Mouse (Mus musculus) adrenal gland, postnatal 14 days (tissue): ENCODE measurements around the gene Gm10198. TPM values are rescaled to one million over a fixed set of nuclear protein-coding genes. Genes with fewer than 3 reads are reported as not detected.

ENCODE experiments used
- DNase-seq: peaks from one replicate; pipeline ENCODE4 v3.0.0; 2021; ENCODE audit warnings: mixed read lengths
- long read RNA-seq, 2 experiments: library from polyadenylated mRNA; stranded (forward); transcript quantifications; one replicate each; pipeline ENCODE4 v2.0.0; 2021
- total RNA-seq: library from RNA; stranded (reverse); gene quantifications from 2 replicates; pipeline ENCODE4 v1.2.3, GENCODE M21; 2021

Gene Gm10198
- total RNA-seq, result not detected in 2 replicates
- long read RNA-seq, experiment 1, result 0 reads
- long read RNA-seq, experiment 2, result 0 reads

GRCm38 (mm10) chr13:111592485-111592884 is at the start of gene Gm10198:
Gene Gm10198, plus strand, starts transcription at chr13:111592785.
- DNase-seq, result no peak

- peak; percentile 32 for DNase-seq
Observed at GRCm38 (mm10) chr13:111545286-111545685, 47.3 kb upstream of the Gm10198 start.

GRCm38 (mm10) chr13:111552769-111553168 is 39.8 kb upstream of the Gm10198 start:
- DNase-seq, result no peak

GRCm38 (mm10) chr13:111553182-111553581 is 39.4 kb upstream of the Gm10198 start:
- DNase-seq, result no peak

GRCm38 (mm10) chr13:111553941-111554340 is 38.6 kb upstream of the Gm10198 start:
- DNase-seq, result no peak

- DNase-seq, result peak; percentile 28
Observed at GRCm38 (mm10) chr13:111555333-111555732, 37.3 kb upstream of the Gm10198 start.

- no peak for DNase-seq
Observed at GRCm38 (mm10) chr13:111556375-111556774, 36.2 kb upstream of the Gm10198 start.

GRCm38 (mm10) chr13:111560152-111560551 is 32.4 kb upstream of the Gm10198 start:
- no peak for DNase-seq

GRCm38 (mm10) chr13:111562595-111562994 is 30.0 kb upstream of the Gm10198 start:
- DNase-seq, result no peak

- DNase-seq, result peak; percentile 24
Observed at GRCm38 (mm10) chr13:111574196-111574595, 18.4 kb upstream of the Gm10198 start.

- no peak for DNase-seq
Observed at GRCm38 (mm10) chr13:111577177-111577576, 15.4 kb upstream of the Gm10198 start.

- no peak for DNase-seq
Observed at GRCm38 (mm10) chr13:111580054-111580453, 12.5 kb upstream of the Gm10198 start.

GRCm38 (mm10) chr13:111598111-111598510 is 5.5 kb downstream of the Gm10198 start:
- no peak for DNase-seq

GRCm38 (mm10) chr13:111601383-111601782 is 8.8 kb downstream of the Gm10198 start:
- DNase-seq, result no peak

- DNase-seq, result no peak
Observed at GRCm38 (mm10) chr13:111604826-111605225, 12.2 kb downstream of the Gm10198 start.

- DNase-seq, result peak; percentile 25
Observed at GRCm38 (mm10) chr13:111616168-111617125, 23.9 kb downstream of the Gm10198 start.

GRCm38 (mm10) chr13:111620433-111620832 is 27.8 kb downstream of the Gm10198 start:
- DNase-seq, result no peak

- no peak for DNase-seq
Observed at GRCm38 (mm10) chr13:111622425-111622824, 29.8 kb downstream of the Gm10198 start.

GRCm38 (mm10) chr13:111623112-111623511 is 30.5 kb downstream of the Gm10198 start:
- no peak for DNase-seq

GRCm38 (mm10) chr13:111624115-111624514 is 31.5 kb downstream of the Gm10198 start:
- DNase-seq, result no peak

- DNase-seq, result no peak
Observed at GRCm38 (mm10) chr13:111634163-111635160, 41.9 kb downstream of the Gm10198 start.

- DNase-seq, result no peak
Observed at GRCm38 (mm10) chr13:111640319-111640718, 47.7 kb downstream of the Gm10198 start.
